Mouse (Mus musculus) cerebellum, adult 2 months (tissue): ENCODE results near the gene Grifin.

Experiments used
- CTCF ChIP-seq: fragments of 200-500 bp; IDR thresholded peaks from 2 replicates; pipeline ENCODE4 v1.5.1; 2011; ENCODE audit warnings: low read depth, mild to moderate bottlenecking, control low read depth, low read length, moderate library complexity, borderline replicate concordance; ENCODE audit not compliant: insufficient read depth
- POLR2A ChIP-seq: fragments of 200-500 bp; IDR thresholded peaks from 2 replicates; pipeline ENCODE4 v1.6.1; 2011; ENCODE audit warnings: low read length, control low read depth, borderline replicate concordance; ENCODE audit not compliant: insufficient read depth

- TF ChIP-seq CTCF (no peak), POLR2A (no peak)
These were observed 7.7 kb upstream of the Grifin start for GRCm38 (mm10) chr5:140572611-140573010.
